Mouse (Mus musculus) kidney, embryonic 14.5 days (tissue): Measurements from ENCODE around the gene Cog3. TPM values are rescaled to one million over a fixed set of nuclear protein-coding genes. Genes with fewer than 3 reads are reported as not detected.

Experiments
- polyA plus RNA-seq: library from polyadenylated mRNA; unstranded; fragments of >200 nt; fragmentation: Nextera tagmentation; extraction: Ambion mirVana; gene quantifications from 2 replicates; pipeline ENCODE4 v1.2.1, GENCODE M21; 2014

Gene Cog3
- polyA plus RNA-seq, 1 experiment from 2014 or later: 24.9 TPM

Other genes starting within 250 kb of the Cog3 start
- not detected in 2 replicates for gene Spert, start 161.4 kb downstream of the Cog3 start, polyA plus RNA-seq
- gene Erich6b, start 112.3 kb downstream of the Cog3 start, polyA plus RNA-seq: not detected in 2 replicates
- 8.1 and 9.6 TPM in 2 replicates for gene Slc25a30, start 32.5 kb upstream of the Cog3 start, polyA plus RNA-seq
- gene Tpt1, start 90.6 kb upstream of the Cog3 start, polyA plus RNA-seq: 1,151 and 1,339 TPM in 2 replicates
- 0.80 and 0.90 TPM in 2 replicates for gene Kctd4, start 200.5 kb upstream of the Cog3 start, polyA plus RNA-seq